Mouse (Mus musculus) MEL (cell line): ENCODE measurements around the gene Gm765. TPM values are rescaled to one million over a fixed set of nuclear protein-coding genes. Genes with fewer than 3 reads are reported as not detected.

Source experiments
- DNase-seq: peaks from one replicate; pipeline ENCODE4 v3.0.0; 2011; ENCODE audit warnings: low read depth, low spot score
- H3K27ac ChIP-seq: 2 replicates; pipeline ENCODE4 v1.5.1; 2012; ENCODE audit warnings: low read depth, mild to moderate bottlenecking, control low read depth, low read length, moderate library complexity; ENCODE audit not compliant: control insufficient read depth
- H3K27me3 ChIP-seq, 2 experiments: fragments of 150-350 bp in 1 of 2; sonication (generic) in 1 of 2; 2 replicates each; pipeline ENCODE4 v1.6.1; 2012; ENCODE audit warnings: low read length in 2 of 2, mild to moderate bottlenecking in 2 of 2, improper control_type of control experiment in 1 of 2, moderate library complexity in 1 of 2; ENCODE audit not compliant: insufficient read depth in 2 of 2, control insufficient read depth in 1 of 2
- H3K36me3 ChIP-seq, 2 experiments: 2 replicates each; pipeline ENCODE4 v1.6.1; 2012 to 2014; ENCODE audit warnings: low read length in 2 of 2, improper control_type of control experiment in 1 of 2, inconsistent platforms in 1 of 2, mild to moderate bottlenecking in 1 of 2; ENCODE audit not compliant: insufficient read depth in 2 of 2, control insufficient read depth in 1 of 2
- H3K4me1 ChIP-seq, 2 experiments: fragments of 150-350 bp in 1 of 2; sonication (generic) in 1 of 2; 2 replicates each; pipeline ENCODE4 v1.6.1; 2012; ENCODE audit warnings: low read length in 2 of 2, improper control_type of control experiment in 1 of 2, mild to moderate bottlenecking in 1 of 2; ENCODE audit not compliant: insufficient read depth in 2 of 2, control insufficient read depth in 1 of 2
- H3K4me3 ChIP-seq, 2 experiments: fragments of 150-350 bp in 1 of 2; sonication (generic) in 1 of 2; 2 replicates each; pipeline ENCODE4 v1.5.1; 2012; ENCODE audit warnings: low read depth in 2 of 2, low read length in 2 of 2, mild to moderate bottlenecking in 2 of 2, moderate library complexity in 2 of 2, control low read depth in 1 of 2, improper control_type of control experiment in 1 of 2; ENCODE audit not compliant: control insufficient read depth in 1 of 2, insufficient read depth in 1 of 2
- H3K79me2 ChIP-seq: 2 replicates; pipeline ENCODE4 v1.6.1; 2012; ENCODE audit warnings: mild to moderate bottlenecking, low read length, moderate library complexity; ENCODE audit not compliant: control insufficient read depth, poor library complexity, insufficient read depth
- H3K9ac ChIP-seq: 2 replicates; pipeline ENCODE4 v1.6.1; 2012; ENCODE audit warnings: low read depth, mild to moderate bottlenecking, control low read depth, low read length, moderate library complexity; ENCODE audit not compliant: control insufficient read depth, poor library complexity, severe bottlenecking
- H3K9me3 ChIP-seq: fragments of 150-350 bp; sonication (generic); replicated peaks from 2 replicates; pipeline ENCODE4 v1.6.1; 2012; ENCODE audit warnings: mild to moderate bottlenecking, low read length, improper control_type of control experiment, moderate library complexity; ENCODE audit not compliant: insufficient read depth
- BHLHE40 ChIP-seq: IDR thresholded peaks from 2 replicates; pipeline ENCODE4 v1.6.1; 2012; ENCODE audit warnings: low read depth, mild to moderate bottlenecking, inconsistent platforms, low read length, improper control_type of control experiment, borderline replicate concordance
- CHD1 ChIP-seq: IDR thresholded peaks from 2 replicates; pipeline ENCODE4 v1.6.1; 2012; ENCODE audit warnings: low read depth, mild to moderate bottlenecking, inconsistent platforms, low read length, improper control_type of control experiment
- CHD2 ChIP-seq: IDR thresholded peaks from 2 replicates; pipeline ENCODE4 v1.6.1; 2011; ENCODE audit warnings: low read length, improper control_type of control experiment
- HCFC1 ChIP-seq: IDR thresholded peaks from 2 replicates; pipeline ENCODE4 v1.6.1; 2012; ENCODE audit warnings: low read depth, mild to moderate bottlenecking, inconsistent platforms, low read length, improper control_type of control experiment, moderate library complexity
- KAT2A ChIP-seq: conservative IDR thresholded peaks from 2 replicates; pipeline ENCODE4 v1.6.1; 2012; ENCODE audit warnings: low read depth, low read length, improper control_type of control experiment, inconsistent platforms
- MAX ChIP-seq: IDR thresholded peaks from 2 replicates; pipeline ENCODE4 v1.6.1; 2011; ENCODE audit warnings: low read length, improper control_type of control experiment
- MEF2A ChIP-seq: IDR thresholded peaks from 2 replicates; pipeline ENCODE4 v1.6.1; 2014; ENCODE audit warnings: low read depth, mild to moderate bottlenecking, inconsistent platforms, low read length, improper control_type of control experiment; ENCODE audit not compliant: poor library complexity, insufficient replicate concordance, severe bottlenecking; ENCODE audit errors: extremely low read depth
- MYB ChIP-seq: IDR thresholded peaks from 2 replicates; pipeline ENCODE4 v1.6.1; 2011; ENCODE audit warnings: mild to moderate bottlenecking, low read depth, low read length, improper control_type of control experiment
- NELFE ChIP-seq: IDR thresholded peaks from 2 replicates; pipeline ENCODE4 v1.6.1; 2011; ENCODE audit warnings: low read depth, low read length, improper control_type of control experiment
- POLR2AphosphoS2 ChIP-seq: IDR thresholded peaks from 2 replicates; pipeline ENCODE4 v1.6.1; 2011; ENCODE audit warnings: low read length, improper control_type of control experiment
- RAD21 ChIP-seq: IDR thresholded peaks from 2 replicates; pipeline ENCODE4 v1.6.1; 2011; ENCODE audit warnings: mild to moderate bottlenecking, low read depth, low read length, improper control_type of control experiment
- SIN3A ChIP-seq: IDR thresholded peaks from 2 replicates; pipeline ENCODE4 v1.6.1; 2012; ENCODE audit warnings: low read length, improper control_type of control experiment, inconsistent platforms
- TCF12 ChIP-seq: IDR thresholded peaks from 2 replicates; pipeline ENCODE4 v1.6.1; 2014; ENCODE audit warnings: low read depth, mild to moderate bottlenecking, inconsistent platforms, low read length, improper control_type of control experiment, moderate library complexity
- ZC3H11A ChIP-seq: IDR thresholded peaks from 2 replicates; pipeline ENCODE4 v1.6.1; 2012; ENCODE audit warnings: low read depth, mild to moderate bottlenecking, inconsistent platforms, low read length, improper control_type of control experiment
- ZMIZ1 ChIP-seq: IDR thresholded peaks from 2 replicates; pipeline ENCODE4 v1.6.1; 2012; ENCODE audit warnings: low read depth, mild to moderate bottlenecking, inconsistent platforms, low read length, improper control_type of control experiment, moderate library complexity
- ZNF384 ChIP-seq: IDR thresholded peaks from 2 replicates; pipeline ENCODE4 v1.6.1; 2012; ENCODE audit warnings: low read depth, mild to moderate bottlenecking, inconsistent platforms, low read length, improper control_type of control experiment
- polyA plus RNA-seq, 2 experiments: library from polyadenylated mRNA; stranded (reverse) in 1 of 2; unstranded in 1 of 2; fragments of >175 nt in 1 of 2; fragments of >200 nt in 1 of 2; gene quantifications; 2 replicates each; pipeline versions ENCODE4 v1.2.1 to v1.2.4; 2012; ENCODE audit warnings: low replicate concordance in 2 of 2, low read depth in 1 of 2; ENCODE audit not compliant: insufficient read length in 2 of 2, insufficient read depth in 1 of 2, missing spikeins in 1 of 2
- total RNA-seq: library from RNA; depleted of rRNA; stranded (reverse); fragments of 300-350 nt; gene quantifications from 2 replicates; pipeline ENCODE4 v1.2.3, GENCODE M21; 2012

The Gm765 gene
- total and polyA plus RNA-seq, 3 experiments = not detected

DNA sequence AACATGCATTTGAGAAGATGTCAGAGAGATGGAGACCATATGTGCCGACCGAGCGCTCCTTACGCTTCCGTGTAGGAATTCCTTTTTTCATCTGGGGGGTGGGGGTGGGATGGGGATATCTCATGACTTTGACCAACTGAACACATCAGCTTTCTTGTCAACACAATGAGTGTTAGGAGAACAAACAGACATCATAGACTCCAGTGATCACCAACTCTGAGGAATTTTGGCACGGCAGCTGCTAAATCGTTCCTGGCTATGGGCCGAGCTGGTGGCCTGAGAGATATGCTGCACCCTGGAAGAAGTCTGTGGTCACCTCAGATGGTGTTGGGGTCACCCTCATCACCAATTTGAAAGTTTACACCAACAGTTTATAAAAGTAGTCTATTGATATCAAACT, 134.5 kb downstream of the Gm765 start:
- Histone ChIP-seq H3K79me2 (no peaks in the 10 kb centered on the region), H3K4me3 (no peak overlapping the region), H3K27ac (no peak overlapping the region), H3K27me3 (no peaks in the 10 kb centered on the region), H3K9ac (no peak overlapping the region), H3K4me1 (no peaks in the 10 kb centered on the region), H3K9me3 (no peaks in the 10 kb centered on the region), H3K36me3 (no peaks in the 10 kb centered on the region)
- TF ChIP-seq BHLHE40 (no peak), RAD21 (no peak), SIN3A (no peak), CHD1 (no peak), ZMIZ1 (no peak)
- DNase-seq = no peak

DNA sequence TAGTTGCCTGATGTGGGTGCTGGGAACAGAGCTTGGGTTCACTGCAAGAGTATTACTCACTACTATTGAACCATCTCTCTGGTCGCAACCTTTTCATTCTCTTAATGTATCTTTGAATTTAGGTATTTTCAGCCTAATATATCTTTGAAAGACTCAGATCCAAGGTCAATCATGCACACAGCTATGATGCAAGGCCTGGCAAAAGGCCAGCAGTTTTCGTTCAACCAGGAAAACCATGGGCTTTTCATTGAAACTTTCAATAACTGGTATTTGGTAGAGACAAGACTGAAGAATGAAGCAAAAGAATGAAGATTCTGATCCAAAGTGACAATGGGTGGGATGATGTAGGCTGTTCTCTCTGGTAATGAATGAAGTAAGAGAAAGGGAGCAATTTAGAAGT, 143.8 kb downstream of the Gm765 start:
- no peak for DNase-seq
- H3K4me1 ChIP-seq = no peaks in the 10 kb centered on the region
- no peak overlapping the region for H3K4me3 ChIP-seq
- H3K9ac ChIP-seq = no peak overlapping the region
- no peaks in the 10 kb centered on the region for H3K27me3 ChIP-seq
- TF ChIP-seq HCFC1 = no peak
- TF ChIP-seq ZC3H11A = no peak
- no peak for TF ChIP-seq POLR2AphosphoS2
- TF ChIP-seq BHLHE40 = no peak
- no peak for TF ChIP-seq CHD2
- no peak for TF ChIP-seq MEF2A
- TF ChIP-seq MYB = no peak
- TF ChIP-seq, all 39 proteins: peak for 0
- Histone ChIP-seq H3K79me2 (no peaks in the 10 kb centered on the region), H3K36me3 (no peaks in the 10 kb centered on the region), H3K9me3 (no peaks in the 10 kb centered on the region), H3K27ac (no peak overlapping the region)

DNA sequence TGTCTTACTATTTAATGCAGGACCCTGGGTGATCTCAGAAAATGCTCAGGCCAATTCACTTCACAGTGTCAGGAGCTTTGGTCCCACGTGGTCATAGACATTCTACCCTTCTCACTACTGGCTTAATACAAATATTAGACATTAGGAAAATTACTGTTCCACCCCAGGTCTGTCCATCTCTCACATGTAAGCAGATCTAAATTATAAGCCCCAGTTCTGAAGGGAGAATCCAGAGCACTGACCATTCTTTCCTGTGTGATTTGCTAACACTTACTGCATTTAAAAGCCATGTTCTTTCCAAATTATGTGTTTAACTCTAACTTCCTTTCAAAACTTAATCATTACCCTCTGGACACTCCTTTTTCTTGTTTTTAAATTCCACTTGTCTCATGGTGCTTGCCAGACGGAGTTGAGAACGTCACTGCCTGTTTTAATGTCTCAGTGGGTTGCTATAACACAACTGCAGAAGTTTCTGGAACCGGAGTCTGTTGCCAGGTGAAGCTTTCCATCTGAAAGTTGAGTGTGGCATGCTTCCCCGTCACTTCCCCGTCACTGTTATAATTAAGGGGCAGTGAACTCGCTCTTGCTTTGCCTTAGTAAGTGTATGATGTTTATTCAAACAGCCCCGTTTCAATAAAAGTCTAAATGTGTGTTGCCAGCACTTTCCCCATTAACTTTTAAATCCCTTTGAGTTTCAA, 151.7 kb downstream of the Gm765 start:
- DNase-seq = no peak
- H3K79me2 ChIP-seq = no peaks in the 10 kb centered on the region
- H3K9me3 ChIP-seq = no peaks in the 10 kb centered on the region
- H3K36me3 ChIP-seq = no peaks in the 10 kb centered on the region
- no peak overlapping the region for H3K4me3 ChIP-seq
- H3K27me3 ChIP-seq = no peaks in the 10 kb centered on the region
- H3K9ac ChIP-seq = no peak overlapping the region
- no peak for TF ChIP-seq ZC3H11A
- no peak for TF ChIP-seq ZNF384
- no peak for TF ChIP-seq TCF12
- TF ChIP-seq KAT2A = no peak
- TF ChIP-seq NELFE = no peak
- TF ChIP-seq MAX = no peak
- no peaks in the 10 kb centered on the region for H3K4me1 ChIP-seq
- H3K27ac ChIP-seq = no peak overlapping the region
